Mouse (Mus musculus) cortical plate, adult 2 months (tissue): Measurements from ENCODE around the gene Emp1. TPM values are rescaled to one million over a fixed set of nuclear protein-coding genes. Genes with fewer than 3 reads are reported as not detected.
A peak's percentile ranks its signal among the peaks of the same experiment; 100 is the strongest.

ENCODE experiments used
- H3K27ac ChIP-seq: fragments of 200-500 bp; 2 replicates; pipeline ENCODE4 v1.5.1; 2012; ENCODE audit warnings: low read length, control low read depth, inconsistent platforms; ENCODE audit not compliant: insufficient read depth
- H3K4me1 ChIP-seq: fragments of 200-500 bp; 2 replicates; pipeline ENCODE4 v1.6.1; 2011; ENCODE audit warnings: low read length; ENCODE audit not compliant: control insufficient read depth, insufficient read depth
- H3K4me3 ChIP-seq: fragments of 200-500 bp; 2 replicates; pipeline ENCODE4 v1.5.1; 2011; ENCODE audit warnings: mild to moderate bottlenecking, low read length, control low read depth; ENCODE audit not compliant: insufficient read depth
- CTCF ChIP-seq: fragments of 200-500 bp; IDR thresholded peaks from 2 replicates; pipeline ENCODE4 v1.5.1; 2011; ENCODE audit warnings: mild to moderate bottlenecking, control low read depth, low read length; ENCODE audit not compliant: insufficient read depth; ENCODE audit errors: extremely low read depth
- POLR2A ChIP-seq: fragments of 200-500 bp; IDR thresholded peaks from 2 replicates; pipeline ENCODE4 v1.6.1; 2011; ENCODE audit warnings: mild to moderate bottlenecking, low read length, control low read depth; ENCODE audit not compliant: insufficient read depth; ENCODE audit errors: extremely low read depth
- polyA plus RNA-seq: library from polyadenylated mRNA; depleted of rRNA; stranded (reverse); fragments of >200 nt; gene quantifications from 2 replicates; pipeline ENCODE4 v1.2.3, GENCODE M21; 2012; rRNA removed

The Emp1 gene
- 1.7 TPM in 2 replicates for polyA plus RNA-seq

GRCm38 (mm10) chr6:135362459-135363159 lies at the start of gene Emp1:
Emp1 (plus strand) TSS chr6:135362545.
- Histone ChIP-seq H3K4me3 (no peak within 1 kb of the TSS), H3K27ac (no peak within 1 kb of the TSS), H3K4me1 (peaks cover 5% of the 10 kb centered on the region; the same call in 1 of the 2 replicates)
- TF ChIP-seq CTCF: no peak
- TF ChIP-seq POLR2A: no peak

- TF ChIP-seq POLR2A (no peak), CTCF (no peak)
- no peak overlapping the region for H3K27ac ChIP-seq
- H3K4me1 ChIP-seq: peaks cover 6% of the 10 kb centered on the region
These were observed 48.4 kb upstream of the Emp1 start for GRCm38 (mm10) chr6:135313981-135314380.

DNA sequence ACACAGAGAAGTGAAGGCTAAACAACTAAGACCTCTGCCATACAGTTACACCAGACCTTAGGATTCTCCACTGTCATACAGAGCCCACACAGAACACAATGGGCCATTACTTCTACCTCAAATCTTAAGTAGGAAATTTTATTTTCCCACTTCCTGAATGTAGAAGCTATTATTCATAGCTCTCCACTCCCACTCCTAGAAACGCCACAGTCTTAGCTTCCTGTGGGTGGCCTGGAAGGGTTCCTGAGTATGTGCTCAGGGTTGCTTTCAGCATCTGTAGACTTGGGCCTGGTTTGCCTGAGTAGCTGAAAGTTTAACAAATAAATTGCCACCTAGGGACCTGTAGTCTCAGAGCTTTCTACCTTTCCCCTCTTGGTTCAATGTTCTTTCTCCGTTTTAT lies 46.2 kb upstream of the Emp1 start:
- H3K27ac ChIP-seq: no peak overlapping the region
- TF ChIP-seq POLR2A (no peak), CTCF (no peak)

More at GRCm38 (mm10) chr6:135313981-135314380, 48.4 kb upstream of the Emp1 start:
- no peak overlapping the region for H3K4me3 ChIP-seq

DNA sequence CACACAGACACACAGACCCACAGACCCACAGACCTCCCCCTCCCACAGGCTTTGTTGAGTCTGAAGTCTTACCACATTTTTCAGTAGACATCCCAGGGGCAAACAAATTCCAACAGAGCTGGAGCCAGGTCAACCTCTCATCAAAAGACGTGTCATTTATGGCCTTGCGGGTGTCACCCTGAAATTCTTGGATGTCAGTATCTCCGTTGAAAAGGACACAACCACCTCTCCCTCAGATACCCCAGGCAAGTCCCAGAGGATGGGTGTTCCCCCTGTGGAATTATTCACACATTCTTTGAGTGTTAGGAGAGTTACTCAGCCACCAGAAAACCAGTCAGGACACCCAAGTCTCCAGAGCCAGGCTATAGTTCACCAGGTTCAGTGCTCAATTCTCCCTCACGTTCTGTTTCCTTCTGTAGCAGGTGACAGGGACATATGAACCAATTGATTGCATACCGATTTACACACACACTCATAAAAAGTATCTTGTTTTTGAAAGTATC lies 42.9 kb upstream of the Emp1 start:
- TF ChIP-seq POLR2A (no peak), CTCF (no peak)
- H3K4me3 ChIP-seq: no peak overlapping the region
- peaks cover 6% of the 10 kb centered on the region for H3K4me1 ChIP-seq
- H3K27ac ChIP-seq: no peak overlapping the region

More for the DNA sequence above, 46.2 kb upstream of the Emp1 start:
- Histone ChIP-seq H3K4me3 (no peak overlapping the region), H3K4me1 (peaks cover 6% of the 10 kb centered on the region)

DNA sequence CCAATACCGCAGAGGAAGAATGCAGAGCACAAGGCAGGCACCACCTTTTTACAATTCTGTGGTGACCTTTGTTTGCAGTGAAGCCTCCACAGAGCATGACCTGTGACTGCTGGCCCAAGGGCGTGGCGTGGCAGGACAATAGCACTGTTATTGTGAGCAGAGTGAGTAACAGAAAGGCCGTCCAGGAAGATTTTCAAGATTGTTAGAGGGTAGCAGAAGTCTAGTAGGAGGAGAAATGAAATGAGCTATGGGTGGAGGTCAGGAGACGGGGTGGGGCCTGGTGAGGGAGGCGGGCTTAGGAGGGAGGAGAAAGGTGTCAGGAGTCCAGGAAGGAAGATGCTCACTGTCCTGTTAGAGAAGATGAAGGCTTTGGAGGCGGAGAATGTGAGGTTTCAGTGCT lies 39.6 kb upstream of the Emp1 start:
- no peak for TF ChIP-seq POLR2A
- no peak for TF ChIP-seq CTCF
- Histone ChIP-seq H3K4me1 (no peaks in the 10 kb centered on the region), H3K27ac (no peak overlapping the region), H3K4me3 (no peak overlapping the region)

DNA sequence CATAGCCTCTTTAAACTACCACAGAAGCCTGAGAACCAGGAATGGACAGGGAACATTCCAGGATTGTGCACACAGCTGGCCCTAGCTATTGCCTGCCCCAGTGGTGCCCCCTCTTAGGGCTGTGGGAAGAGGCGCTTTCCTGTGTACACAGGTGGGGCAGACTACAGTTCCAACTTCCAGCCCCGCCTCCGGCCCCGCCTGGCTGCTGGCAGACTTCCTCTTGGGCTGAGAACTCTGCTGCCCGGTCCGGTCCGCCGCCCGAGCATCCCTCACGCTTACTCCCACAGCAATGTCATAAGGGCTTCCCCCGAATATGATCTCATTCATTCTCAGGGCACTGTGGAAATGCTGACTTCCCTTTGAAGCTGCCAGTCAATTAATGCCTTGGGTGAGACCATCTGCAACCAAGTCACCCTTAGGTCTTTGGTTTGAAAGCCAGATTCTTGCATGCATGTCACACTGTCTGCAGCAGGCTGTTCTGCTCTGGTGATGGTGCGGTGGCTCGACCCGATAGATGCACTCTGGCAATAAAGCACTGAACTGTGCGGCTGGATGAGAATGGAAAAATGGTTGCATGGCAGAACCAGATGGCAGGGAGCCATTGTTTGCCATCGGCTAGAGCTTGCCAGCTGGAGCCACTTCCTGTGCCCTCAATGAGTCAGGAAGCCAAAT lies 38.9 kb upstream of the Emp1 start:
- no peak overlapping the region for H3K27ac ChIP-seq
- H3K4me1 ChIP-seq: no peaks in the 10 kb centered on the region
- no peak overlapping the region for H3K4me3 ChIP-seq

DNA sequence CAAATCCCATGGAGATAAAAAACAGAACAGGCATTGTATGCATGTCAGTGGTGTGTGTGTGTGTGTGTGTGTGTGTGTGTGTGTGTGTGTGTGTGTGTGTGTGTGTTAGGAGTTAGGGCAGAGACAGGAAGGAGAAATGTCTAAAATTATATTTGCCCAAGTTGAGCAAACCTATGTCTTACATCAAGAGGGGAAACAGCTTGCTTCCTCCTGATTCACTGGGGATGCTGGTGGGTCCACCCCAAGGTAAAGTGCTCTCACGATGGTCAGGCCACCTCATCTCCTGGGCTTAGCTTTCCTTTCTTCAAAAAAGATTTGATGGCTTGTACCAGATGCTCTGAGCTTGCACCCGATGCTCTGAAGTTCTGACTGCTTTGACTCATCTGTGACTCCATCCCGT lies 38.2 kb upstream of the Emp1 start:
- Histone ChIP-seq H3K4me3 (no peak overlapping the region), H3K4me1 (no peaks in the 10 kb centered on the region), H3K27ac (no peak overlapping the region)
- TF ChIP-seq CTCF (no peak), POLR2A (no peak)

More for the DNA sequence above, 38.9 kb upstream of the Emp1 start:
- TF ChIP-seq CTCF (no peak), POLR2A (no peak)

DNA sequence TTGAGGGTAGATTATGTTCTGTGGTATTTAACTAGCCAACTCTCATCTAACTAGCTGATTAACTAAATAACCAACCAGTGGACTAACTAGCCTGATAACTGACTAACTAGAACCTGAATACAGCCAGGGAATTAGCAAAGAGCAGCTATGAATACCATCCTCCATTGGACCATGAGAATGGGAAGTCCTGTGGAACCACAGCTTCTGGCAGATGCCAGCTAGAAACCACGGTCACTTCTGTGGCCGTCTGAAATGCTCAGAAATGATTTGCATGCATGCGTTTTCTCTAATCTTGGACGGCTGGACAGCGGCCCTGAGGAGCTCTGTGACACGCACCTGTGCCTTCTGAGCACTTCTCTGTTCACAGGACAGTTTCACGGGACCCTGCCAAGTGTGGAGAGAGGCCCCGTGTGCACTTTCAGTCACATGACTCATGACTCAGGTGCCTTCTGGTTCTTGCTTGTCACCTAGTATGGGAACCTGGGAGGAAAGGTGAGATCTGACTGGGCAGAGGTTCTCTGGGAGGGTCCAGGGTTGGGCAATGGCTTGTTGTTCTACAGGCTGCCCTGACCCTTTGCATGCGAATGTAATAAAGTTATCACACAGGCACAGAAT lies 37.6 kb upstream of the Emp1 start:
- no peak for TF ChIP-seq CTCF
- TF ChIP-seq POLR2A: no peak
- no peak overlapping the region for H3K27ac ChIP-seq
- no peak overlapping the region for H3K4me3 ChIP-seq
- no peaks in the 10 kb centered on the region for H3K4me1 ChIP-seq

DNA sequence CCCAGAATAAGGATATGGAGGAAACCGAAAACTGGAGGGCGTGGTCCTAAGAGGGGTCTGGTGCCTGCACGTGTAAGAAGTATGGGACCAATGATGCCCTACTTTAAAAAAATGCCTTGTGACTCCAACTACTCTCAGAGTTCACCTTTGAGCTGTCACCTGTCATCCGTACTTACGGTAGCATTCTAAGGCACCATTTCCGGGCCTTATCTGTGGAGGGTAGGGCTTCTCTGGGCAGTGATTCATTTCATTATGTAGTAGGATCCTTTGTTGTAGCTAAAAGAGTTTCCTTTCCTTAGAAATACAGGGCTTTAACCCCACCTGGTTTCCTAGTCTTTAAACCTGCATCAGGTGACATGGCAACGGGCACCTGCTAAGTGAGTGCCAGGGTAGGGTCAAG lies 35.5 kb upstream of the Emp1 start:
- TF ChIP-seq POLR2A: no peak
- TF ChIP-seq CTCF: no peak
- Histone ChIP-seq H3K4me3 (no peak overlapping the region), H3K27ac (no peak overlapping the region), H3K4me1 (no peaks in the 10 kb centered on the region)

DNA sequence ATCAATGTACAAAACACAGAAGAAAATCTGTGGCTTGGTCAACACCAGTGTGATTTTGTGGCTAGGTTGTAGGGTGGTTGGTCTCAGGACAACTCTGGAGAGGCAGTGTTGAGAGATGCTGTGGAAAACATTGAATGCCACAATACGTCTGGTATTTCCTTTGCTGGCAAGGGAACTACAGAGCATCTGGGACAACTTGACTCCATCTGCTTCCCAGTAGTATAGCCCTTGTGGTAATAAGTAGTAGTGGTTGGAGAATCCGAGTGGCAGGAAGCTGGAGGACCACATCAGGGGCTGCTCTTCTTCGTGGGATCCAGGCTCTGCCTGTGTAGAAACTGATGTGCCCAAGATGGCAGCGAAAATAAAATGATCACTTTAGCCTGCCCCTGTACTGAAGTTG lies 30.4 kb upstream of the Emp1 start:
- Histone ChIP-seq H3K27ac (no peak overlapping the region), H3K4me3 (no peak overlapping the region), H3K4me1 (no peaks in the 10 kb centered on the region; the same call in 1 of the 2 replicates)
- TF ChIP-seq CTCF (no peak), POLR2A (no peak)

DNA sequence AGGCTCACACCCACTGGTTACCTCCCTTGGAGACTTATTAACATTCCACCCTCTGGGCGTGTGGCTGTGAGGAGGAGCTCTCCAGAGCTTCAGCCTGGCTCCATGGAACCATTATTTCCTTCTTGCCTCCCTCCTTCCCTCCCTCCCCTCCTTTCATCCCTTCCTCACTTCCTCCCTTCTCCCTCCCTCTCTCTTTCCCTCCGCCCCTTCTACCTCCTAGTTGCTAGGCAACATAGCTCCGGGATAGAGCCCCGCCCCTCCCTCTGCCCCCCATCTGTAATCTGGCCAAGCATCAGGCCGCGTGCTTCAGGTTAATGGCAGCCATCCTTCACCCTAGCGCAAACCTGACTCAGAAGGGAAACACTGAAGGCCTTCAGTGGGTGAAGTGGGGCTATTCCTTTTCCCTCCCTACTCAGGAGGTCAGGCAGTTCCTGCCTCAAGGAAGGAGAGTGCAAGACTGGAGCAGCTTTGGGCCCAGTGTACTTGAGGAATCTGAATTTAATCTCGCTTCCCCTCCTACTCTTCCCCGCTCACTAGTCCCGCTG lies 29.5 kb upstream of the Emp1 start:
- TF ChIP-seq CTCF: no peak
- TF ChIP-seq POLR2A: 0 out of 2 replicates have a peak, but pooled peaks have one; percentile 6
- H3K27ac ChIP-seq: no peak overlapping the region

More for the DNA sequence above, 29.5 kb upstream of the Emp1 start:
- Histone ChIP-seq H3K4me1 (no peaks in the 10 kb centered on the region; the same call in 1 of the 2 replicates), H3K4me3 (no peak overlapping the region)
